Mouse (Mus musculus): ENCODE data around the gene Slc39a13. TPM values are rescaled to one million over a fixed set of nuclear protein-coding genes. Genes with fewer than 3 reads are reported as not detected.

Gene Slc39a13
- polyA plus RNA-seq, 1 experiment from 2014 or later = 15.3 TPM

DNA sequence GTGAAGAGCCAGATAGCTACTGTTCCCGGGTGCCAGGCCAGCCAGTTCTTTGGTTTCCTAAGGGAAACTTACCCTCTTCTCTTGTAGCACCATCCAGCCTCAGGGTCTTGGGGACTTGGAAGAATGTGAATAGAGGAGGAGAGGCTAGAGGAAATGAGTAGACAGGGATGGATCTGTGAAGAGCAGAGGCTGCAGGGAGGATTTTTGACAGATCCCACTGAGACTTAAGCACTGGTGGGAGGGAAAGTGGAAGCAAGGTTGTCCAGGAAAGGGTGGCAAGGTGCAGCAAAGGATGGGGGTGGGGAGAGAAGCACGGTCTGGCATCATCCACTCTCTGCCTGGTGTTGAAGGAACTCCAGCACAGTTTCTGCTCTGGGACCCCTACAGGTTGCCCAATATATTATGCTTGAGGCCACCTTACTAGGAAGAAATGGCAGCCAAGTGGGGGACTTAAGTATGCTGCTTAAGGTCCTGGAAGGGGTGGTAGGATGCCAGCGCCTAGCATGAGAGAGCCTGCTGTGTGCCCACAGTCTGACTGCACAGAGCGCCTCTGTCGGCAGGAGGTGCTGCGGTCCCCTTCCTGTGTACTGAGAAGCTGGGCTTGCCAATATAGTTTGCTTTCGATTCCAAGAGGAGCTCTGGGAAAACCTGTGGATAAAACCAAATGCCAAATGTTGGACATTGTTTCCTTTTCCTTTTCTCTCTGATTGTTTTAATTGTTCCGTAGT lies 52.0 kb downstream of the Slc39a13 start:
- Histone ChIP-seq H3K4me1 (peaks cover 19% of the 10 kb centered on the region), H3K27me3 (replicated peaks) (no peaks in the 10 kb centered on the region), H3K9ac (no peak overlapping the region), H3K36me3 (peaks cover 97% of the 10 kb centered on the region), H3K4me2 (no peak overlapping the region), H3K27ac (no peak overlapping the region), H3K4me3 (no peak overlapping the region), H3K9me3 (replicated peaks) (no peaks in the 10 kb centered on the region)
- no peak for ATAC-seq
- WGBS (ENCODE audit: insufficient replicate concordance) = 86% methylated on average over 8 of the region's 8 CpGs

DNA sequence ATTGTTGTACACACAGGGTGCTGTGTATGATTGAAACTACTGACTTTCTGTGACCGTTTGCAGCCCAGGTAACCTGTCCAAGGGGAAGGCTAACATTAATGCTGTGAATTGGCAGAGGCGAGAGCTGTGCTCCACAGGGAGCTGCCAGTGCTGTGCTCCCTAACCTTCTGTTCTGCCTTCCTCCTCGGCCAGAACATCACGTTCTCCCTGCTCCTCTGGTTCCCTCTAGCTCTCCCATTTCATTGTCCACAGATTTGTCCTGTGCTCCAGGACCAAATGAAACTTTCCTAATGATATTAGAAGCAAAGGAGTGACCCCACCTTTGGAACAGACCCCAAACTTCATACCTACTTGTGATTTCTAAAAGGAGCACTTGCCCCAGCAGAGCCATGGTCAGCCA lies 54.8 kb downstream of the Slc39a13 start:
- ATAC-seq = no peak
- Histone ChIP-seq H3K27ac (0 out of 2 replicates have a peak overlapping the region, but pooled peaks have one; percentile 12), H3K9ac (no peak overlapping the region), H3K9me3 (replicated peaks) (no peaks in the 10 kb centered on the region), H3K4me1 (peaks cover 15% of the 10 kb centered on the region; the same call in 1 of the 2 replicates), H3K36me3 (peaks cover 98% of the 10 kb centered on the region), H3K27me3 (replicated peaks) (no peaks in the 10 kb centered on the region), H3K4me3 (no peak overlapping the region), H3K4me2 (no peak overlapping the region)
- 89% methylated on average over 4 of the region's 4 CpGs for WGBS (ENCODE audit: insufficient replicate concordance)

DNA sequence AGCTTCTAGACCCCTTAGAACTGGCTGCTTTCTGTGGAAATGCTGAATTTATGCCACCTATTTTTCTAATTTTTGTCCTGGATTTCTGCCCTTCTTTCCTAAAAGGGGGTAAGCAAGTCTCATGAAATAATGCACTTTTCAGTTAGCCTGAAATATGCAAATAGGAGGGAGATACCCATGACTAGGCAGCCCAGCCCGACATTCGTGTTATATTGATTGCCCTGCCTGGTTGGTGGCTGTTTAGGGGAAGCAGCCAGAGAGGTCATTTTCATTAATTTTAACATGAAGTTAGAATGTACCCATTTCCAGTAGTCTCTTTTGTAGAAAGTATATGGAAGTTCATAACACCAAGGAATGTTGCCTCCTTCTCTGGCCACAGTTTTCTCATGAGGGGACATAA lies 56.3 kb downstream of the Slc39a13 start:
- 89% methylated on average over 2 of the region's 2 CpGs for WGBS (ENCODE audit: insufficient replicate concordance)
- Histone ChIP-seq H3K9ac (no peak overlapping the region), H3K27me3 (replicated peaks) (no peaks in the 10 kb centered on the region), H3K4me1 (peaks cover 15% of the 10 kb centered on the region; the same call in 1 of the 2 replicates), H3K4me2 (no peak overlapping the region), H3K27ac (no peak overlapping the region), H3K4me3 (no peak overlapping the region), H3K36me3 (peaks cover 98% of the 10 kb centered on the region), H3K9me3 (replicated peaks) (no peaks in the 10 kb centered on the region)
- no peak for ATAC-seq

Other genes with a start within 250 kb of the Slc39a13 start
- 142 and 146 TPM in 2 replicates for gene Mtch2, start 223.3 kb downstream of the Slc39a13 start, polyA plus RNA-seq (2016; fragmentation: Nextera tagmentation; extraction: Ambion mirVana)
- gene C1qtnf4, start 184.6 kb downstream of the Slc39a13 start, polyA plus RNA-seq (2016; fragmentation: Nextera tagmentation; extraction: Ambion mirVana) = 6.6 and 7.3 TPM in 2 replicates
- gene Kbtbd4, start 165.7 kb downstream of the Slc39a13 start, polyA plus RNA-seq (2016; fragmentation: Nextera tagmentation; extraction: Ambion mirVana) = 22.6 and 26.0 TPM in 2 replicates
- 171 and 177 TPM in 2 replicates for gene Ndufs3, start 165.6 kb downstream of the Slc39a13 start, polyA plus RNA-seq (2016; fragmentation: Nextera tagmentation; extraction: Ambion mirVana)
- 79.4 and 81.3 TPM in 2 replicates for gene Celf1, start 130.0 kb downstream of the Slc39a13 start, polyA plus RNA-seq (2016; fragmentation: Nextera tagmentation; extraction: Ambion mirVana)
- 0.57 and 0.94 TPM in 2 replicates for gene Rapsn, start 34.8 kb downstream of the Slc39a13 start, polyA plus RNA-seq (2016; fragmentation: Nextera tagmentation; extraction: Ambion mirVana)
- 220 and 223 TPM in 2 replicates for gene Psmc3, start 16.4 kb downstream of the Slc39a13 start, polyA plus RNA-seq (2016; fragmentation: Nextera tagmentation; extraction: Ambion mirVana)
- 16.8 and 18.5 TPM in 2 replicates for gene Spi1, start 12.0 kb upstream of the Slc39a13 start, polyA plus RNA-seq (2016; fragmentation: Nextera tagmentation; extraction: Ambion mirVana)
- gene Mybpc3, start 47.7 kb upstream of the Slc39a13 start, polyA plus RNA-seq (2016; fragmentation: Nextera tagmentation; extraction: Ambion mirVana) = 0.23 and 0.39 TPM in 2 replicates
- gene Madd, start 113.4 kb upstream of the Slc39a13 start, polyA plus RNA-seq (2016; fragmentation: Nextera tagmentation; extraction: Ambion mirVana) = 12.1 and 13.4 TPM in 2 replicates
- 12.9 and 13.5 TPM in 2 replicates for gene Nr1h3, start 132.4 kb upstream of the Slc39a13 start, polyA plus RNA-seq (2016; fragmentation: Nextera tagmentation; extraction: Ambion mirVana)
- 9.6 and 10.3 TPM in 2 replicates for gene Acp2, start 132.5 kb upstream of the Slc39a13 start, polyA plus RNA-seq (2016; fragmentation: Nextera tagmentation; extraction: Ambion mirVana)
- gene Ddb2, start 166.6 kb upstream of the Slc39a13 start, polyA plus RNA-seq (2016; fragmentation: Nextera tagmentation; extraction: Ambion mirVana) = 8.3 and 8.4 TPM in 2 replicates
- gene Pacsin3, start 185.5 kb upstream of the Slc39a13 start, polyA plus RNA-seq (2016; fragmentation: Nextera tagmentation; extraction: Ambion mirVana) = 12.3 and 12.4 TPM in 2 replicates
- gene Arfgap2, start 194.6 kb upstream of the Slc39a13 start, polyA plus RNA-seq (2016; fragmentation: Nextera tagmentation; extraction: Ambion mirVana) = 80.0 and 82.2 TPM in 2 replicates